In genomic region chr16:14377321-14377720, GRCm38 (mm10) we compare ENCODE assay signal across 10 mouse cellular contexts. TPM values are rescaled to one million over a fixed set of nuclear protein-coding genes. Genes with fewer than 3 reads are reported as not detected.
DNase-seq lines count a peak whose midpoint lies in the region; ATAC-seq and TF ChIP-seq lines count a peak whose summit lies in the region.
"Had no signal": no experiment of that assay in that cellular context is flagged by ENCODE, and none has a peak within 500 bp of the region (broad histone marks: within the 10 kb centered on the region; RNA-seq: fewer than 3 reads in every experiment).

No protein-coding gene starts in this region.

- no peaks in the 10 kb centered on the region for H3K27me3 ChIP-seq in forebrain, embryonic 14.5 days (replicated peaks; ENCODE audit: control insufficient read depth, insufficient read depth, low read length)
- H3K27me3 ChIP-seq in forebrain, embryonic 12.5 days: no peaks in the 10 kb centered on the region
- H3K27me3 ChIP-seq in MEL (ENCODE audit: control insufficient read depth in 1 of 2, insufficient read depth in 2 of 2, low read length in 2 of 2): no peaks in the 10 kb centered on the region
- H3K27me3 ChIP-seq in intestine, embryonic 15.5 days (replicated peaks): no peaks in the 10 kb centered on the region
- H3K27me3 ChIP-seq: CH12.LX had no signal

- peak; percentile 68 for DNase-seq in forebrain, embryonic 14.5 days (ENCODE audit: low spot score)
- DNase-seq in MEL (ENCODE audit: low read depth, low spot score): peak; percentile 30
- DNase-seq in left cerebral cortex, postnatal 25 days (ENCODE audit: low spot score in 2 of 2): peak; percentile 42 to 84
- DNase-seq in telencephalon, adult 2 months (ENCODE audit: low read depth, low spot score): peak; percentile 65
- DNase-seq in thymus, postnatal 14 days: no peak

- no peak overlapping the region for H3K4me3 ChIP-seq in forebrain, embryonic 14.5 days (ENCODE audit: low read depth, low read length)
- no peak overlapping the region for H3K4me3 ChIP-seq in forebrain, embryonic 12.5 days (replicated peaks)
- no peak overlapping the region for H3K4me3 ChIP-seq in MEL (ENCODE audit: control insufficient read depth in 1 of 2, insufficient read depth in 1 of 2, low read depth in 2 of 2, low read length in 2 of 2)
- no peak overlapping the region for H3K4me3 ChIP-seq in embryonic fibroblast, embryonic 13.5 days (ENCODE audit: insufficient read depth, low read length)
- H3K4me3 ChIP-seq in intestine, embryonic 15.5 days (replicated peaks): no peak overlapping the region

- no peak overlapping the region for H3K9ac ChIP-seq in forebrain, embryonic 14.5 days (ENCODE audit: low read length)
- no peak overlapping the region for H3K9ac ChIP-seq in forebrain, embryonic 12.5 days
- no peak overlapping the region for H3K9ac ChIP-seq in MEL (ENCODE audit: control insufficient read depth, low read depth, low read length, poor library complexity, severe bottlenecking)
- no peak overlapping the region for H3K9ac ChIP-seq in intestine, embryonic 15.5 days
- H3K9ac ChIP-seq: liver, embryonic 14.5 days had no signal

- TF ChIP-seq RAD21 in MEL (IDR thresholded peaks at IDR 0.05; ENCODE audit: low read depth, low read length): no peak

- H3K27ac ChIP-seq in forebrain, embryonic 14.5 days (ENCODE audit: low read depth, low read length): no peak overlapping the region
- no peak overlapping the region for H3K27ac ChIP-seq in forebrain, embryonic 12.5 days
- H3K27ac ChIP-seq in MEL (ENCODE audit: control insufficient read depth, low read depth, low read length): no peak overlapping the region
- H3K27ac ChIP-seq in embryonic fibroblast, embryonic 13.5 days (ENCODE audit: insufficient read depth, low read length): peak overlapping the region; percentile 71
- H3K27ac ChIP-seq in intestine, embryonic 15.5 days: 0 out of 2 replicates have a peak overlapping the region, but pooled peaks have one; percentile 2
- H3K27ac ChIP-seq: liver, embryonic 14.5 days had no signal

- peaks cover 3% of the 10 kb centered on the region; the same call in 1 of the 2 replicates for H3K4me1 ChIP-seq in forebrain, embryonic 14.5 days (ENCODE audit: control insufficient read depth, insufficient read depth, low read length)
- H3K4me1 ChIP-seq in forebrain, embryonic 12.5 days: no peaks in the 10 kb centered on the region
- H3K4me1 ChIP-seq in MEL (ENCODE audit: control insufficient read depth in 1 of 2, insufficient read depth in 2 of 2, low read length in 2 of 2): peaks cover 29 to 32% of the 10 kb centered on the region in 2 experiments
- H3K4me1 ChIP-seq in embryonic fibroblast, embryonic 13.5 days (ENCODE audit: control insufficient read depth, insufficient read depth, low read length): peaks cover 24% of the 10 kb centered on the region
- H3K4me1 ChIP-seq in intestine, embryonic 15.5 days (replicated peaks): 0 out of 2 replicates have a peak, but pooled peaks cover 8% of the 10 kb centered on the region

- no peak for TF ChIP-seq CTCF in MEL (IDR thresholded peaks at IDR 0.05 in 2 of 3, conservative IDR thresholded peaks at IDR 0.05 in 1 of 3; ENCODE audit: control insufficient read depth in 1 of 3, insufficient read depth in 1 of 3, low read depth in 2 of 3, low read length in 3 of 3, poor library complexity in 1 of 3, severe bottlenecking in 1 of 3)
- TF ChIP-seq CTCF in embryonic fibroblast, embryonic 13.5 days (IDR thresholded peaks at IDR 0.05; ENCODE audit: borderline replicate concordance, insufficient read depth, low read length): no peak

- peak; percentile 82; the same call in 1 of the 2 replicates for ATAC-seq in forebrain, embryonic 14.5 days
- no peak for ATAC-seq in forebrain, embryonic 12.5 days (ENCODE audit: low FRiP score)
- peak; percentile 63 for ATAC-seq in intestine, embryonic 15.5 days

- 0 out of 4 replicates have a peak, but pooled peaks have one; percentile 13 to 17 for TF ChIP-seq EP300 in MEL (IDR thresholded peaks at IDR 0.05; ENCODE audit: low read depth in 1 of 2, low read length in 2 of 2)

- no peak for TF ChIP-seq POLR2A in MEL (IDR thresholded peaks at IDR 0.05; ENCODE audit: control insufficient read depth in 1 of 2, insufficient read depth in 1 of 2, low read depth in 1 of 2, low read length in 2 of 2, poor library complexity in 1 of 2)
- no peak for TF ChIP-seq POLR2A in embryonic fibroblast, embryonic 13.5 days (IDR thresholded peaks at IDR 0.05; ENCODE audit: low read depth, low read length)

- 83% methylated on average over 2 of the region's 2 CpGs for WGBS in forebrain, embryonic 14.5 days
- WGBS in forebrain, embryonic 12.5 days: 100% methylated on average over 2 of the region's 2 CpGs
- 58% methylated on average over 2 of the region's 2 CpGs for WGBS in intestine, embryonic 15.5 days

- H3K4me2 ChIP-seq in forebrain, embryonic 14.5 days (ENCODE audit: low read length): no peak overlapping the region
- no peak overlapping the region for H3K4me2 ChIP-seq in forebrain, embryonic 12.5 days
- H3K4me2 ChIP-seq in intestine, embryonic 15.5 days (replicated peaks): no peak overlapping the region

- peaks cover 67% of the 10 kb centered on the region for H3K79me2 ChIP-seq in MEL (ENCODE audit: control insufficient read depth, insufficient read depth, low read length, poor library complexity)

- intact Hi-C loops in left cerebral cortex, postnatal 25 days (cut with DNase I): no loop called here

- no peaks in the 10 kb centered on the region for H3K9me3 ChIP-seq in forebrain, embryonic 14.5 days (replicated peaks; ENCODE audit: control insufficient read depth, low read length)
- no peaks in the 10 kb centered on the region for H3K9me3 ChIP-seq in forebrain, embryonic 12.5 days
- no peaks in the 10 kb centered on the region for H3K9me3 ChIP-seq in MEL (replicated peaks; ENCODE audit: insufficient read depth, low read length)
- H3K9me3 ChIP-seq in intestine, embryonic 15.5 days: no peaks in the 10 kb centered on the region

- H3K36me3 ChIP-seq in forebrain, embryonic 14.5 days (ENCODE audit: control insufficient read depth, insufficient read depth, low read length): no peaks in the 10 kb centered on the region
- no peaks in the 10 kb centered on the region for H3K36me3 ChIP-seq in forebrain, embryonic 12.5 days (replicated peaks)
- H3K36me3 ChIP-seq in MEL (ENCODE audit: control insufficient read depth in 1 of 2, insufficient read depth in 2 of 2, low read length in 2 of 2): peaks cover 2 to 52% of the 10 kb centered on the region in 2 experiments; a peak in 2 of 4 replicates
- no peaks in the 10 kb centered on the region for H3K36me3 ChIP-seq in intestine, embryonic 15.5 days

TF ChIP-seq in MEL, 35 proteins besides CTCF, POLR2A, EP300 and RAD21:
- TF ChIP-seq CHD2 (IDR thresholded peaks at IDR 0.05; ENCODE audit: low read length) (no peak), TAL1 (IDR thresholded peaks at IDR 0.05; ENCODE audit: low read length) (peak; percentile 25), UBTF (IDR thresholded peaks at IDR 0.05; ENCODE audit: borderline replicate concordance, insufficient read depth, low read depth, low read length) (no peak), ETS1 (IDR thresholded peaks at IDR 0.05; ENCODE audit: low read depth, low read length) (peak; percentile 36; the same call in 1 of the 2 replicates), TCF12 (IDR thresholded peaks at IDR 0.05; ENCODE audit: low read depth, low read length) (peak; percentile 8; the same call in 1 of the 2 replicates)
TF ChIP-seq in MEL: peak in this region for 3.

RNA-seq across cellular contexts. Expression of gene Abcc1, which starts 16.0 kb away (rescaled TPM):
- 5.2 and 5.5 TPM in 2 replicates for polyA plus RNA-seq in forebrain, embryonic 14.5 days (2014; fragmentation: Nextera tagmentation; extraction: Ambion mirVana)
- 8.2 and 10.3 TPM in 2 replicates for polyA plus RNA-seq in forebrain, embryonic 12.5 days (2016; fragmentation: Nextera tagmentation; extraction: Ambion mirVana)
- total RNA-seq in MEL (2012; rRNA removed): 30.9 and 31.5 TPM in 2 replicates
- polyA plus RNA-seq in MEL (2012; ENCODE audit: insufficient read depth in 1 of 2, insufficient read length in 2 of 2, low read depth in 1 of 2, low replicate concordance in 2 of 2, missing spikeins in 1 of 2): 10 to 100 TPM; 34.2 to 39.8 TPM
- polyA plus RNA-seq in embryonic fibroblast, embryonic 13.5 days (2011; ENCODE audit: insufficient read length, low read depth, missing spikeins): 78.6 and 141 TPM in 2 replicates
- 8.3 and 9.2 TPM in 2 replicates for polyA plus RNA-seq in intestine, embryonic 15.5 days (2015; fragmentation: Nextera tagmentation; extraction: Ambion mirVana)
- total RNA-seq in left cerebral cortex, postnatal 25 days (2021): 10 to 100 TPM; 16.7 to 17.6 TPM

Comparison
In these comparisons a context has a peak if more than half of its experiments do, and no peak if none do; other contexts are left out.
1. H3K27ac ChIP-seq: peak in embryonic fibroblast, embryonic 13.5 days (single experiment) and intestine, embryonic 15.5 days (single experiment); none in forebrain, embryonic 14.5 days (single experiment), forebrain, embryonic 12.5 days (single experiment) and MEL (single experiment).